Mouse (Mus musculus) kidney, postnatal 36 days (tissue): ENCODE results near the gene Ubap2.

Experiments
- DNase-seq, 2 experiments: peaks; one replicate each; pipeline ENCODE4 v3.0.0; 2021 to 2022; ENCODE audit warnings: mixed read lengths in 2 of 2

Gene Ubap2

GRCm38 (mm10) chr4:41259019-41259418 lies 15.9 kb downstream of the Ubap2 start:
- no peak for DNase-seq

- DNase-seq, result no peak
Measured at GRCm38 (mm10) chr4:41257752-41258151, 17.2 kb downstream of the Ubap2 start.

GRCm38 (mm10) chr4:41255564-41256210 lies 19.3 kb downstream of the Ubap2 start:
- DNase-seq, result no peak

GRCm38 (mm10) chr4:41253756-41254155 lies 21.2 kb downstream of the Ubap2 start:
- peak in 1 of 2 experiments; percentile 30 for DNase-seq

- DNase-seq, result no peak
Measured at GRCm38 (mm10) chr4:41245408-41245807, 29.5 kb downstream of the Ubap2 start.

GRCm38 (mm10) chr4:41240916-41241315 lies 34.0 kb downstream of the Ubap2 start:
- DNase-seq, result peak in 1 of 2 experiments; percentile 23

- no peak for DNase-seq
Measured at GRCm38 (mm10) chr4:41235621-41236020, 39.3 kb downstream of the Ubap2 start.

- DNase-seq, result peak; percentile 47 to 71
Measured at GRCm38 (mm10) chr4:41226351-41226750, 48.6 kb downstream of the Ubap2 start.

GRCm38 (mm10) chr4:41225412-41225811 lies 49.5 kb downstream of the Ubap2 start:
- DNase-seq, result peak in 1 of 2 experiments; percentile 5

GRCm38 (mm10) chr4:41208050-41208449 lies 66.9 kb downstream of the Ubap2 start:
- DNase-seq, result no peak

GRCm38 (mm10) chr4:41205751-41206150 lies 69.2 kb downstream of the Ubap2 start:
- no peak for DNase-seq

GRCm38 (mm10) chr4:41202135-41202534 lies 72.8 kb downstream of the Ubap2 start:
- DNase-seq, result no peak

- DNase-seq, result peak in 1 of 2 experiments; percentile 39
Measured at GRCm38 (mm10) chr4:41196861-41197610, 77.9 kb downstream of the Ubap2 start.

GRCm38 (mm10) chr4:41195328-41195727 lies 79.6 kb downstream of the Ubap2 start:
- no peak for DNase-seq

- no peak for DNase-seq
Measured at GRCm38 (mm10) chr4:41192544-41193512, 82.1 kb downstream of the Ubap2 start.

- DNase-seq, result no peak
Measured at GRCm38 (mm10) chr4:41189809-41190208, 85.1 kb downstream of the Ubap2 start.

- peak in 1 of 2 experiments; percentile 16 for DNase-seq
Measured at GRCm38 (mm10) chr4:41179825-41180725, 94.9 kb downstream of the Ubap2 start.

- DNase-seq, result no peak
Measured at GRCm38 (mm10) chr4:41174631-41175030, 100.3 kb downstream of the Ubap2 start.

GRCm38 (mm10) chr4:41170970-41171369 lies 104.0 kb downstream of the Ubap2 start:
- DNase-seq, result no peak

GRCm38 (mm10) chr4:41165693-41166475 lies 109.1 kb downstream of the Ubap2 start:
- DNase-seq, result peak; percentile 76 to 93

- no peak for DNase-seq
Measured at GRCm38 (mm10) chr4:41164974-41165373, 110.0 kb downstream of the Ubap2 start.
